In the genomic region with DNA sequence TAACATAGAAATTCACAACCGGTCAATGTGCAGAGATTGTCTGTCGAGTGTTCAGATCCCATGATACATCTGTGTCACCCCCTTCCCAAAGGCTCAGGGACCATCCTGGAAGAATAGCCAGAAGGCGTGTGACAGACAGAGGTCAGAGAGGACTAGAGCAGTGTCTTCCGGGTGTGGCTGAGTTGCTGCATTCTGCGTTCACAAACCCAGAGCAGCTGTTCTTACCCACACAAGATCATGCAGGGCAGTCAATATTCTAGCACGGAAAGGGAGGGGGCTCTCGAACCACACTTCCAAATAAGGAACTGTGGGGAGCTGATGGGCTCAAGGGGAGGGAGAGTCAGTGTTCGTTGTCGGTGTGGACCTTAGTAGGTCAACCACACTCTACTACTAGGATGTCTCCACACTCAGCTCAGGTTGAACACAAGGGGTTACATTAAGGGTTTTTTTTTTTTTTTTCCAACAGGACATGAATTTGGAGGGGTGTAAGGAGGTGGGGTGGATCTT, we compare ENCODE assay signal across 17 mouse cellular contexts.
"Had no signal": no experiment of that assay in that cellular context is flagged by ENCODE, and none has a peak within 500 bp of the region (broad histone marks: within the 10 kb centered on the region; RNA-seq: fewer than 3 reads in every experiment).

No protein-coding gene starts in this region.

- H3K27me3 ChIP-seq: midbrain, embryonic 13.5 days; midbrain, embryonic 15.5 days; neural tube, embryonic 13.5 days; neural tube, embryonic 15.5 days had no signal

- DNase-seq: lung, adult 18-20 months; lung, embryonic 14.5 days; lung, postnatal 10 days; lung, postnatal 4 days; right cerebral cortex, adult 18-20 months; right cerebral cortex, postnatal 25 days; right cerebral cortex, postnatal 4 days; spleen, adult 18-20 months; thymus, adult 18-20 months; thymus, postnatal 14 days; thymus, postnatal 36 days had no signal

- H3K4me2 ChIP-seq: lung, embryonic 14.5 days; midbrain, embryonic 11.5 days; midbrain, embryonic 13.5 days; midbrain, embryonic 15.5 days; neural tube, embryonic 13.5 days; neural tube, embryonic 15.5 days had no signal

- H3K9ac ChIP-seq: lung, embryonic 14.5 days; midbrain, embryonic 13.5 days; midbrain, embryonic 15.5 days; neural tube, embryonic 13.5 days; neural tube, embryonic 15.5 days had no signal

- H3K36me3 ChIP-seq: midbrain, embryonic 13.5 days; midbrain, embryonic 15.5 days; neural tube, embryonic 13.5 days; neural tube, embryonic 15.5 days had no signal

- H3K27ac ChIP-seq: midbrain, embryonic 13.5 days; midbrain, embryonic 15.5 days; neural tube, embryonic 13.5 days; neural tube, embryonic 15.5 days had no signal

- H3K4me1 ChIP-seq: midbrain, embryonic 13.5 days; midbrain, embryonic 15.5 days; neural tube, embryonic 13.5 days; neural tube, embryonic 15.5 days had no signal

- H3K9me3 ChIP-seq: midbrain, embryonic 13.5 days; midbrain, embryonic 15.5 days; neural tube, embryonic 13.5 days; neural tube, embryonic 15.5 days had no signal

- ATAC-seq: midbrain, embryonic 13.5 days; midbrain, embryonic 15.5 days had no signal

- H3K4me3 ChIP-seq: megakaryocyte, embryonic 14.5 days; midbrain, embryonic 13.5 days; midbrain, embryonic 15.5 days; neural tube, embryonic 13.5 days; neural tube, embryonic 15.5 days had no signal
